Mouse (Mus musculus): ENCODE data around the gene Tmed9.

The Tmed9 gene

DNA sequence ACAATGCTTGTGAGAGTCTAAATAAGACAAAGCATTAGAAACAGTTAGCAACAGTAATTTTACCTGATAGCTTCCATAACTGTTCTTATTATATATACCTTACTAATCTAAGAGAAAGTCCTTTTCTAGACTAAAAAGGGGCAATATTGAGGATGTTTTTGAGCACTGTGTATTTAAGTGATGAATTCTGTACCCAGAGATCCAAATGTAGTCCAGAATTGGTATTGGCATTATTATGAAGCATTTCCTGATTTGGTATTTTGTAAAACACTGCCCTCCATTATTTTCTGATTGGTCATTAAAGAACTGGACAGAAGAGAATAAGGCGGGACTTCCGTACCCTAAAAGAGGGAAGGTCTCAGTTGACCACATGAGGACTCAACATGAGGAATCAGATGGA lies at the start of gene Tmed9:
Tmed9 (plus strand) TSS at position 301 of the 400 bp plus-strand sequence.
- 98% methylated on average over 2 of the region's 2 CpGs for WGBS

DNA sequence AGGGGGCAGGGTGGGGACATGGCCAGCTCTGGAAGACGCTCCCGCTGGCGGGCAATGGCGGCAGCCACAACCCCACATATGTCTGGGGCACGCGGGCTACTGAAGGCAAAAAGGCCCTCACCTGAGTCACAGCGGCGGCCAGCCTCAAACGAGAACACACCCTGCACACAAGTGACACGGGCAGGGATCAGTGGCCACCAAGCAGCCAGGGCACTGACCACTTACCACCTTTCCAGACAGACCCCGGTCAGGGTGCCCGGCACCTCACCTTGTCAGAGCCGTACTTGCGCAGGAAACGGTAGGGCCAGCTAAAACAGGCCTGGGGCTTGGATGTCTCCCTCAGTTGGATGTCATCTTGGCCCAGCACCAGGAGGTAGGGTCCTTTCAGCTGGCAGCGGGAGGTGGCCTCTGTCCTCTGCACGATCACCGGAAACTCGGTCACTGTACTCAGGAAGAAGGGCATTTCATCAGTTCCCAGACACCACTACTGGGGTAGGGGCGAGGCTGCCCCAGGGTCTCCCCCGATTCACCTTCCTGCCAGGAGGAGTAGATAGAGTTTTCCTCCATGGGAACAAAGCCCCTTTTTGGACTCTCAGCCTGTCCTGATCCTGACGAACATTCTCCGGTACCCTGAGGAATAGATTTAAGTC lies 49.5 kb upstream of the Tmed9 start:
- 90% methylated on average over 23 of the region's 23 CpGs for WGBS

DNA sequence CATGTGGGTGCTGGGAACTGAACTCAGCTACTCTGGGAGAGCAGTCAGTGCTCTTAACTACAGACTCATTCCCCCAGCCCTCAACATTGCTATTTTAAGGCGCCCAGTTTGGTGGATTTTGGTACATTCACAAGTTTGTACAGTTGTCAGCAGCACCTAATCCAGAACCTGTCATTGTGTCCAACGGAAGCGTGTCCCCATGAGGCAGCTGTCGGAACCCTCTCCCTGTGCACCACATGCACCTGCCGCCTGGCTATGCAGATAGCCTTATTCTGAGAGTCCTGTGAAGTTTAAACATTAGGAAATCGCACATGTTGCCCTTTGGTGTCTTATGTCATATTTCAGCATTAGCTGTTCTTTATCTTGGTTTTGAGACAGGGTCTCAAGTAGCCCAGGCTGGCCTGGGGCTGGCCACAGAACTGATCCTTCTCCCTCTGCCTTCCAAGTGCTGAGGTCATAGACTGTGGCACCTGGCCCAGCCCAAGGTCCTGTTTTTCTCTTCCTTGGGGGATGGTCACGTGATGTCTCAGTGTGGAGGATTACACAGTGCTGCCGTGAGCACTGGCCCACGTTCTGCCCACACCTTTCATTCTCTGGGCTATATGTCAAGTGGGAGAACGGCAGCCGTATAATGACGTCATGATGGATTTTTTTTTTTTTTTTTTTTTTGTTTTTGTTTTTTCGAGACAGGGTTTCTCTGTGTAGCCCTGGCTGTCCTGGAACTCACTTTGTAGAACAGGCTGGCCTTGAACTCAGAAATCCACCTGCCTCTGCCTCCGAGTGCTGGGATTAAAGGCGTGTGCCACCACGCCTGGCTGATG lies 47.6 kb upstream of the Tmed9 start:
- WGBS = 65% methylated on average over 16 of the region's 16 CpGs

DNA sequence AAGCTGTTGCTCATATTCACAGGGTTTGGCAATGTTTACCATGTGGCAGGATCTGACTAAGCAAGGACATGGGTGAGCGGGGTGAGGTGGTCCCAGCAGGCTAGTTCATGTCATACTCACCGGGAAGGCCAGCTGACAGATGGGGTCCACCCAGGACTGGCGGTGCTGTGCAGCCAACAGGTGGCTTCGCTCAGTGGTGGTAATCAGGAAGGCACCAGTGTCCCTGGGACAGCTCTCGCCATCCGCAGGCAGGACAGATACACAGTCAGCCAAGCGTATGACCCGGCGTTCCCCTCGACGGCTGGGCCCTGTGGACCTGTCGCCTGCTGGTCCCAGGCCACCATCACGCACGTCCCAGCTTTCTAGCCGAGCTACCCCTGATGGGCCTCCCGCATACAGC lies 46.3 kb upstream of the Tmed9 start:
- 89% methylated on average over 16 of the region's 16 CpGs for WGBS

DNA sequence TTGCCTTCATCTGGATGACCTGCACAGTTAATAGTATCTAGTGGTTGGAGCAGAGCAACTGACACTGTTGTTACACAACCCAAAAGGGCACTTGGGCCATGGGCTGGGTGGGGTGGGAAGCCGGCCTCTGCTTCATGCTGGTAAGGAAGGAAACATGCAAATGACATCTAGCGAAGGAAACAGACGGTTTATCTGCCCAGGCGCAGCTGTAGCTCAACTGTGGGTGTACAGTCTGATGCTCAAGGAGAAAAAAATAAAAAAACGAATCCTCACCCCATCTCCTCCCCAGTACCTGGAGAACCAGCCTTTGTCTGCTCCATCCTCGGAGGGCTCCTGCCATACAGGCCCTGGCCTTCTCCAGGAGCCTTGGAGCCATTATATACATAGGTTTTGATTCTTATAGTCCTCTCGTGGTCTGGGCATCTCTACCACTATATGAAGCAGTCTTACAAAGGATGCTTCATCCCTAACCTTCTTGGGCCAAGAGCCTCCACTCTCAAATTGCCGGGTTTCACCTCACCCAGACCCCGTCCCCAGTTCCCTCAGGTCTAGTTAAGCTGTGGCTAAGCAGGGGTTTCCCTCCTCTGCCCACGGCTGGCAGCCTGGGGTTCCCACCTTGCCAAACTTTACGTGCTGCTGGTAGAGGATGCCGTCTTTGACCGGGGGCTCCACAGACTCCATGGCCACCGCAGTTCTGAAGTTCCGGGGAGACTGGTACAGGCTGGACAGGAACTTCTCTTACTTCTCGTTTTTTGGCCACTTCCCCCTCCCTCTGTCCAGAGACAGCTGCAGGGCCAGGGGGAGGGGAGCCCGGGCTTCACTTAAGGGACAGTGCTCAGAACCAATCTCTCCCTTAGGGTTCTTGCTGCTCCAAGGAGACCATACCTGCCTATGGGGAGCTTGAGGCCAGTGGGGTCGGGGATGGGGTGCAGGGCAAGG lies 45.4 kb upstream of the Tmed9 start:
- WGBS = 51% methylated on average over 18 of the region's 18 CpGs

DNA sequence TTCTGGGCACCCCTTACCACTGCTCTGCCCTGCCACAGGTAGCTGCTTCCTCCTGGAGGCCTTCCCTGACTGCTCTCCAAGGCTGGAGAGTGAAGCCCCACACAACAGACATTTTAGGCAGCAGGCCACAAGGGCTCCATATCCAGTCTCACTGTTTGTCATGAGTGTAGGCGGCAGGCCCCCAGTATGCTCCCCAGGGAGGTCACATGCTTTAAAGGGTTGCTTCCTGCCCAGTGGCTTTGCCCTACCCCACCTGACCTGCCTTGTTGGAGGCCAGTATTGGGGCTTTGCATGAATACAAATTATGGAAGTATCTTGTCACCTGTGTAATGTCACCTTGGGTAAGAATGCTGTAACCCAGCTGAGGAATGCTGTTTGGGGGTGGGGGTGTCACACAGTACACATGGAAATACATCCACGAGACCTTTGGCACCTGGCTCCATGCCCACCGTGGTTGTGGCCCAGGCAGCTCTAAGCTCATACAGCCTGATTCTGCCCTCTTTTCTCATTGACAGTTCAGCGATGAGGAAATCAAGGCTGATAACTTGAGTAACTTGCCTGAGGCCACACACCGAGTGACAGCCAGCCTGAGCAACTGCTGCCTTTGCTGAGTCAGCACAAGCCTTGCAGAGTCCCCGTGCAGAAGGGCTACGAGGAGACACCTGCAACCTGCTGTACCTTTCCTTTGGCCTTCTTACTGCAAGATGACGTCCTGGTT lies 44.2 kb upstream of the Tmed9 start, which contains the start of gene Dok3:
Dok3 (minus strand) TSS at position 99 of the 718 bp plus-strand sequence.
- WGBS = 74% methylated on average over 8 of the region's 8 CpGs

DNA sequence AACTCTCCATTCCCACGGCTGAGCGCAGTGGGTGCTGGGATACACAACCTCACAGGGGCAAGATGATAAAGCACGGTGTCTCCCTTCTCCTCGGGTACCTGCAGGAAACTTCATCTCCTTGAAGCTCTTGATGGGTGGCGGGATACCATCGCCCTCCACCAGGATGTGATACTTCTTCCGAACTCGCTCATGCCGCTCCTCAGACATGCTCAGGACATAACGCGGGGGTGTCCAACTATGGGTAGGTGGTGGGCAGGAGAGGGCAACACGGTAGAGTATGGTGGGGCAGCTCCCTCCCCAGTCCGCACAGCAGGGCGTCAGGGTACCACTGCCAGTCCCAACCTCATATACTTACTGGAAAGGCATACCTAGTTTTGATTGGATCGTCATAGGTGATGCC lies 38.3 kb upstream of the Tmed9 start:
- WGBS = 93% methylated on average over 15 of the region's 15 CpGs

DNA sequence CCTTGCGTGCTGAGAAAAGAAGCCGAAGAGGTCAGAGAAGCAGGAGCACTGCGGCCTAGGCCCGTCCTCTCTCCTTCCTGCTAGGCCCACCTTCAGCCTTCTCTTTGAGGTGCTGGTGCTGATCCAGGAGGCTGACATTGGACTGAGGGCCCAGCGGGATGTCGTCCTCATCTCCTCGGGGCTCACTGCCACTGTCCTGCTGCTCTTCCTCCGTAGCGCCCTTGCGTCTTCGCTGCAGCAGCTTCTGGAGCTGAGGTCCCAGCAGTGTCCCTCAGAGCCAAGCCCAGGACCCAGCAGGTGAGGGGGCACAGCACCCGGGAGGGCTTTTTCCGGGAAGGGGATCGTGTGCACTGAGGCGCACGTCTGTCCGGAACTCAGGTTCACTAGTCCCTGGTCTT lies 37.7 kb upstream of the Tmed9 start:
- 15% methylated on average over 17 of the region's 17 CpGs for WGBS

DNA sequence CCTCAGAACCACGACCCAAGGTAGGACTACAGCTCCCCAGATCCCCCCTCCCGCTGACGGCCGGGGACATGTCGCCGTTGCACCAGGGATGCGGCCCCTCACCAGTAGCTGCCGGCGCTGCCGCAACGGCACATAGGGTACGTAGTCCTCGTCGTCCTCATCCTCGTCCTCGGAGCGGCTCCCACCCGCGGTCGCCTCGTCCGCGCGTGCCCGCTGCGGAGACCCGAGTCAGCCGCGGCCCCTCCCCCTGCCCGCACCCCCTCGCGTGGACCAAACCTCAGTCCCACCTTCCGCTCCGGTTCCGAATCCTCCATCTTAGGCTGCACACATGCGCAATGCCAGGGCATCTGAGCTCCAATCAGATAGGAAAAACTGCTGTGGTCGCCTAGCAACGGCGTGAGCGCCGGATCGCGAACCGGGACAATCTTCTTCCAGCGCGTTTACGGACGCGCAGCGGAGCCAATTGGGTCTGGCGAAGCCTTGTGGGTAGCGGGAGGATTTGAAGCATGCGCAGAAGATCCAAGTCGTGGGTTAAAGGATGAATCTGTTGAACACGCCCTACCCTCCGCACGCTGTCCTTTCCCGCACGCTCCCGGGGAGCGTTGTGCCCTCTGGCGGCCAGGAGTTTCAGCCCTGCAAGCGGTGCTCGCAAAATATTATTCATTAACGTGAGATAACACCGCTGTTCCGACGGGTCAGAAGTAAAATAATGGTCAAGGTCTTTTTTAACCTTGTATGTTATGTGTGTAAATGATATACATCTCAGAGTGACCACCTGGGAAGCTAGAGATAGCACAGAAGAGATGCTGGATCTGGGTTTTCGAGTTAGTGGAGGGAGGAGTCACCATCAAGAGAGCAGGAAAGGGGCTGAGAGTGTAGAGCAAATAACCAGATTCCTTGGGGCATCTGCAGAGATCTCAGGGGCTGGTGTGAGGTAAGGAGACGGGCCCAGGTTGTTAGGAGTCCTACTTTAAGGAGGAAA lies 37.0 kb upstream of the Tmed9 start, which contains the start of gene Ddx41:
Ddx41 (minus strand) TSS at position 465 of the 982 bp plus-strand sequence.
- under 1% methylated on average over 70 of the region's 70 CpGs for WGBS

DNA sequence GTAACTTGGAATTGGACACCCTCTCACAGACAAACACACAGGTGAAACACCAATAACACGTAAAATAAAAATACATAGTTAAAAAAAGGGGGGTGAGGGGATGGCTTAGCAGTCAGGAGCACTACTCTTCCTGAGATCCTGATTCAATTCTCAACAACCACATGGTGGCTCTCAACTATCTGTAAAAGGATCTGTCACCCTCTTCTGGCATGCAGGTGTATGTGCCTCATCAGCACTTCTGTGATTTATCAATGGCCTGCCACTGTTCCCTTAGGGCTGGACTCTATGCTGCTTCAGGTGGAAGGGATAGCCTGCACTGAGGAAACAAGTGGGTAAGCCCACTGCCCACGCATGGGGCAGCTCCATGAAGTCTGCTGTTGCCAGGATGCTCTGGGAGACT lies 32.6 kb upstream of the Tmed9 start:
- 83% methylated on average over 2 of the region's 2 CpGs for WGBS

DNA sequence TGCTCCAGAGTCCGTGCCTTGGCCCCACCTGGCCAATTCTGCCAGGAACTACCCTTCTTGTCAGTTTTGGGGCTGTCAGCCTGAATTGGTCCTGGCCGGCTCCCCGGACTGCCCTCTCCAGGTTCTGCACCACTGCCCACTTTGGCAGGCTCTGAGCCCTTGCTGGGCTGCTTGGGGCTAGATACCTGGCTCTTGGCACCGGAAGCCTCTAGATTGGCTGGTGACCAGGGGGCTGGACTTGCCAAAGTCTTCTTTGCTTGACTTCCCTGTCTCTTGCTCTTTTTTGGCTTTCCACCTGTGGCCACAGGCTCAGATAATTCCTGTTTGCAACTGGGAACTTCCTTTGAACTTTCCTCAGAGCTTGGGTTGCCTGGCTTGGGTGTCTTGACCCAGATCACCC lies 30.6 kb upstream of the Tmed9 start:
- 90% methylated on average over 4 of the region's 4 CpGs for WGBS

DNA sequence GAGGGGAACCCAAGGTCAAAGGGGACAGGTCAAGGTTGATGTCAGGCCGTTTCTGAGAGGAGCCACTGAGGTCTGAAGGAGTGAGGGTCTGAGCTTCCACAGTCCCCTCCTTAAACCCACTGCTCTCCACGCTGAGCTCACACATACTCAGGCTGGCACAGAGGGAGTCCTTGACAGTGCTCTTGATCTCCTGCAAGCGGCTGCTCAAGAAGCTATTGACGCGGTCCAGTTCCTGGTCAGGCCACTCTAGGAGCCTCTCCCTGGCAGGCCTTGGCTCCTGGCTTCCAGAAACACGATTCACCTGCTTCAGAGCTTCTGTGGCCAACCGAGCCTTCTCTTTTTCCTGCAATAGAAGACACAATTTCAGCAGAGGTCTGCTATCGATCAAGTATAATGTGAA lies 30.1 kb upstream of the Tmed9 start:
- 93% methylated on average over 8 of the region's 8 CpGs for WGBS

DNA sequence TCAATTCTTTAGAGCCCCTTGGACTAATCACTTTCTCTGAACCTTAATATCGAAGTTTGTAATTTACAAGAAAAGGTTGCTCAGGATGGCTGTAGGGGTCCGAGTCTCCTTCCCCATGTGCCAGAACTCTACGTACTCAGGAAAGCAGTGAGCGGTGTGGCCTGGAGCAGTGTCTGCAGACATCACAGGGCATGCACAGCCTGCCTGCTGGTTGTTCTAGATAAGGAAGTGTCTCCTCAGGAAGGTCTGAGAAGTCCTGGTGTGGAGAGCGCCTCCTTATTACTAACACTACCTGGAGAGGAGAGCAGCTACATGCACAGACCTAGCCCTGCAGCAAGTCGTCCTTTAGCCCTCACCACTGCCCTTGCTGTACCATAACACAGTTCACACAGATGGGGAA lies 28.7 kb upstream of the Tmed9 start:
- WGBS = 90% methylated on average over 6 of the region's 6 CpGs

DNA sequence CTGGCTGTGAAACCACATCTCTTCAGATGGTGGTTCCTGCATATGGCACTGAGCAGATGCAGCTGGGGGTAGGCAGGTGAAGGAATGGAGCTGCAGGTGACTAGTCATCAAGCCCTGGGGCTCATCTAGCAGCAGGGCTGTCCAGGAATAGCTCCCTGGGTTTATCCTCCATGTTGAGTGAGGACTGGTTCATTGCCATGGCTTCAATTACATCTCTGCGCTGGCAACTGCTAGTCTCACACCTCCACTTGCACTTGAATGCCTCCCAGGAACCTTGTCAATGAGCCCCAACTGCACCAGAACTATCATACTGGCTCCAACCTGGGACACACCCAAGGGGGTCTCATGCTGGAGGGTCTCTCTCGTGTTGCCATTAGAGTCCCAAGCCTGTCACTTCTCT lies 25.6 kb upstream of the Tmed9 start:
- WGBS = 71% methylated on average over 2 of the region's 2 CpGs

DNA sequence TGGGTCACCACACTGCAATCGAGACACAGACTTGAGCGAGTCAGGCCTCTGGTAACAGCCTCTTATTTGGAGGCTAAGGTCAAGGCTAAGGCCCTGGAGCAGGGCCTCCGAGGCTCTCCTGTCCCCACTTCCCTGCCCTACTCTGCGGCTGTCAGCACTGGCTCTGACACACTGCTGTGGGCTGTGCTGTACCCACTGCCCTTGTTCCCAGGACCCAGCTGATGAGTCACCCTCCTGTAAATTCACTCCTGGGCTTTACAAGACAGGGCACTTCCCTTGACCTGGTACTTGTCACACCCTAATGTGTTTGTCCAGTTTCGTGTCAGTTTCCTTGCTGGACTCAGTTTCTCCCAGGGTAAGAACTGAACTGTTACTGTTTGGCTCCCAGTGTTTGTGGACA lies 25.1 kb upstream of the Tmed9 start:
- WGBS = 85% methylated on average over 5 of the region's 5 CpGs

DNA sequence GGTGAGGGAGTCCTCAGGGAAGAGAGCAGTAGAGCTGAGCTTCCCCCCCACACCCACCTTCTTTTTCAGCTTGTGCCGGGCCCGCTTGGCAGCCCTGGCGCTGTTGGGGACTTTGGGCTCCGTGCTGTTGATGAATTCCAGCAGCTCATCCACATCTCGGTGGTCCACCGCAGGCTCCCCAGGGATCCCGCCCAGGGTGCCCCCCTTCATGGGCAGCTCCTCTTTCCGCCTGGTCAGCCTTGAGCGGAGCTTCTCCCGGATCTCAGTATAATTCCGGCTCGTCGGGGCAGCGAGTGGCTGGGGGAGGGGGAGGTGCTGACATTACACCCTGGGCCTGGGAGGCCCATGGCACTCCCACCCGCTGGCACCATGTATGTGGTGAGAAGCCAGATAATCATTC lies 24.5 kb upstream of the Tmed9 start:
- 85% methylated on average over 15 of the region's 15 CpGs for WGBS

DNA sequence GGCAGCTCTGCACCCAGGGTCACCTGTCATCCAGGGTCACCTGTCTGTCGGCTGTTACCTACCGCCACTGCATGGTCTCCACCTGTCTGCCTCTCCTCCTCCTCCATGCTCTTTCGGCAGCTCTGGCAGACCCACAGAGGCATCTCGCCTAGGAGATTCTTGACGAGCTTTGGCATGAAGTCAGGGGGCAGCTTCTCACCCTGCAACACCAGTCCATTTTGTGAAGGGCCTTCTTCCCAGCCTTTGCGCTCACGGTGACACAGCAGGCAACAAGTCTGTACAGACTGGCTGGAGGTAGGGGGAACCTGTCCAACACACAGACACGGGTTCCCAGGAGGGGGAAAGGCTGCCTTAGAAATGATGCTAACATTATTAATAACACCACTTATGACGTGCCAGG lies 17.6 kb upstream of the Tmed9 start:
- 84% methylated on average over 9 of the region's 9 CpGs for WGBS

DNA sequence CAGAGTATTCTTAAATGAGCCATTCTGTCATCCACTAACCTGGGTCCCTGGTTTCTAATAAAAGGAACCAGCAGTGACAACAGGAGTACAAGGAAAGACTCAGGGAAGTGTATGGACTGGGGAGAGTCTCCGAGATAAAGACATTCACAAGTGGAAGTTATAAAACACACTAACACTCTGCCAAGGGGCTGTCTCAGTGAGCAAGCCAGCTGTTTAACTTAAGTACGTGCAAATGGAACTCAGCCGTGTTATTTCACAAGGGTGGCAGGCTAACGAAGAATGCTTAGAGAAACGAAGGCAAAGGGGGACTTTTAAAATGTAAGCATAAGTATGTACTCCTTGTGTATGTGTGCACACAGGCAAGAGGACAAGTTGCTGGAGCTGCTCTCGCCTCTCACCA lies 16.0 kb upstream of the Tmed9 start:
- 58% methylated on average over 6 of the region's 6 CpGs for WGBS

DNA sequence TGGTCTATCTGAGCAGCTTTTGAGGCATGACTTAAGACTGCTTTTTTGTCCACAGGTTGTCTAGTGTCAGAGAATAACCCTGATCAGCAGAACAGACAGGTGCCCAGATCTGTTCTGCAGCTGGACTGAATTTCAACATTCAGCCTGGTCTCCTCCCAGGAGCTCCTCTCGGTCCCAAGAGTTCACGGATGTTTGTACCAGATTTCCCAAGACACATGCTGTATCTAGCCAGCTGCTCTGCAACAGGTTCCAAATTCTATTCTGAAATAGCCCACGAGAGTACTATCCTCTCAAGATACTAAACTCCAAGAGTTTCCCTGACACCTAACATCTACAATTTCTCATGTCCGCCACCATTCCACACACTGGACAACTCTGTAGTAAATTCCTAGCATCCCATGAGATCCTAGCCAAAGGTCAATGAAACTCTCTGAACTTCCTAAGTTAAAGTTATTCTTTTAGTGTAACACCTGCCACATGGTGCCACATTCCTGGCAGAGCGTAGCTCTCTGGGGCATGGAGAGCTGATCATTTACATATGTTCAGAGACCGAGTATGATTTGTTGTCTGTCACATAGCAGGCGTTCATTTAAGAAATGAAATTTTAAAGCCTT lies 10.2 kb upstream of the Tmed9 start:
- WGBS = 55% methylated on average over 7 of the region's 7 CpGs

DNA sequence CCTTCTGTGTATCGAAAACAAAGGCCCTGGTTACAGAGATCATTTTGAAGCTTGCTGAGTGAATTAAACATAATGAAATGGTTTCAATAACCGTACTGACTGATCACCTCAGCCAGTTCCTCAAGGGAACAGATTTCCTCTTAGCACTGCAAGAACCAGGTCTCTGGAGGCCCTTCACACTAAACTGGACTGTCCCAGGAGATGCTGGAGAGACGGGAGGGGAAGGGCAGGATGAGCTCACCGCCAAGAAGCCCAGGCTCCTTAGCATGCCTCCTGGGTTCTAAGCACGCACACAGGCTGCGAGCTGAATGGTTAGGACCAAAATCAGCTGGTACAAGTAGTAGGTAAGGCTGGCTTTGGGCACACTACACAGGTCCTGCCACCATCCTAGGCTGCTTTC lies 6.5 kb upstream of the Tmed9 start:
- WGBS = 82% methylated on average over 6 of the region's 6 CpGs
